Mouse (Mus musculus) monocyte, adult 5-6 weeks (primary cell): ENCODE results near the gene Daxx. TPM values are rescaled to one million over a fixed set of nuclear protein-coding genes. Genes with fewer than 3 reads are reported as not detected.
"Not testable (repeated sequence)": the region's sequence is repeated elsewhere in the genome, so short reads cannot be mapped to it uniquely, and the experiment has no call there.

Experiments used
- ATAC-seq: fragments of 153-309, 156-312 bp; replicated peaks from 2 replicates; pipeline ENCODE4 v1.8.0; 2017; ENCODE audit warnings: mild to moderate bottlenecking; ENCODE audit not compliant: low TSS enrichment, insufficient number of reproducible peaks, severe bottlenecking, poor library complexity, low FRiP score
- total RNA-seq: library from RNA; stranded (forward); fragments of 200-1000, 200-491, 200-594 nt; gene quantifications from 3 replicates; pipeline ENCODE4 v1.2.3, GENCODE M21; 2017

Gene Daxx
- total RNA-seq, 1 experiment from 2014 or later = 72.8 TPM

DNA sequence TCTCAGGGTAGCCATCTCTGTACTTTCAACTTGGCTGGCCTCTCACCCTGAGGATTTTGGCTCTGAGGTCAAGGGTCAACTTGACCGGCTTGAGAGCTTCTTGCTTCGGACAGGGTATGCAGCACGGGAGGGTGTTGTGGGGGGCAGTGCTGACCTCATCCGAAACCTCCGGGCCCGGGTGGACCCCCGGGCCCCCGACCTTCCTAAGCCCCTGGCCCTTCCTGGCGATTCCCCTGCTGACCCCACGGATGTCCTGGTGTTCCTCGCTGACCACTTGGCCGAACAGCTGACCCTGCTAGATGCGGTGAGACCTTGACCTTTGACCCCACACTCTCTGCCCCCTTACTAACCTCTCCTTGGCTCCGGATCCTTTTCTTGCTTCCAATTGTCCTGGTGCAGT lies 23.2 kb downstream of the Daxx start:
- ATAC-seq = no peak

DNA sequence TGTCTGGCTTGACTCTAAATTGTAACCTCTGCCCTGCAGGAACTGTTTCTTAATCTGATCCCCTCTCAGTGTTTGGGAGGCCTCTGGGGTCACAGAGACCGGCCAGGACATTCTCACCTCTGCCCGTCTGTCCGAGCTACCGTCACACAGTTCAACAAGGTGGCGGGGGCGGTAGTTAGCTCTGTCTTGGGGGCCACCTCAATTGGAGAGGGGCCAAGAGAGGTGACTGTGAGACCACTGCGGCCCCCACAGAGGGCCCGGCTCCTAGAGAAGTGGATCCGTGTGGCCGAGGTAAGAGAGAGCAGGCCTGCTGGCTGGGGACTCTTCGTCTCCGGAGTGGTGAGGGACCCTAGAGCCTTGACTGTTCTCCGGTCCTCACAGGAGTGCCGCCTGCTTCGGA lies 23.8 kb downstream of the Daxx start:
- no peak for ATAC-seq

DNA sequence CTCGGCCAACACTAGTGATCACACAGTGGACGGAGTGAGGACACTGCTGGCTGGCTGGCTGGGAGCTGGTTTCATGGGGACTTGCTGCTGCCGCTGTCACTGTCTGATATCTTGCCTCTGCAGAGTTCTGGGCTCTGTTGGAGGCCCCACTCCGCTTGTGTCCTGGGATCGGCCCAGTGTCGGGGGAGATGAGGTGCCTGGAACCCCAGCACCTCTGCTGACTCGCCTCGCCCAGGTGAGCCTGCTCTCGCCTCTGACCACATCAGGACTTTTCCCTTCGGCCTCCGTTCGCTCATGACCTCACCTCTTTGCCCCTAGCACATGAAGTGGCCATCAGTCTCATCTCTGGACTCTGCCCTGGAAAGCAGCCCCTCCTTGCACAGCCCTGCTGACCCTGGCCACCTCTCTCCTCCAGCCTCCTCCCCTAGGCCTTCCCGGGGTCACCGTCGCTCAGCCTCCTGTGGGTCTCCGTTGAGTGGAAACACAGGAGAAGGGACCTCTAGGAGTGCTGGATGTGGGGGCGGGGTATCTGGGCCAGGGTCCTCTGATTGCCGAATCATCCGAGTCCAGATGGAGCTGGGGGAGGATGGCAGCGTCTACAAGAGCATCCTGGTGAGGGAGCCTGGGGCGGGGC lies 26.3 kb downstream of the Daxx start:
- ATAC-seq = no peak

- no peak for ATAC-seq
Measured at GRCm38 (mm10) chr17:33936993-33937392, 27.8 kb downstream of the Daxx start.

DNA sequence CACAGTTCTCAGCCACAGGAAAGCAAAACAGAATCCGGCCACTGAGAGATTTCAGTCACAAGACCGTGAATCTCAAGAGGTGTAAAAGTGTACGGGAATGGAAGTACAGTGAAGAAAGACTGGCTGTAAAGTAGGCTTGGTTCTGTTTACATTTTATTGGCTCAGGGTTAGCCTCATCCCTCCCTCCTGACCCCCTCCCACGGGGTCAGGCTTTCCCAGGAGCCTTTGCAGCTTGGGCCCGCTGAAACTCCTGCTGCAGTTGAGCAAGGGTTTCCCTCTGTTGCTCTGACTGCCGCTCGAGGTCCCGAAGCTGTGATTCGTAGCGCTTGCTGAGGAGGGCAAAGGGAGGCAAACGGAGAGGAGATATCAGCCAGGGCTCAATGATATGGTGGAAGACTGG lies 29.6 kb downstream of the Daxx start:
- ATAC-seq = no peak

GRCm38 (mm10) chr17:33940206-33940805 lies 31.1 kb downstream of the Daxx start, which contains the start of the genes Pfdn6 and Wdr46:
Gene Pfdn6 (minus strand): TSS chr17:33940343.
Gene Wdr46 (plus strand): TSS chr17:33940660.
- peak; percentile 81 for ATAC-seq

DNA sequence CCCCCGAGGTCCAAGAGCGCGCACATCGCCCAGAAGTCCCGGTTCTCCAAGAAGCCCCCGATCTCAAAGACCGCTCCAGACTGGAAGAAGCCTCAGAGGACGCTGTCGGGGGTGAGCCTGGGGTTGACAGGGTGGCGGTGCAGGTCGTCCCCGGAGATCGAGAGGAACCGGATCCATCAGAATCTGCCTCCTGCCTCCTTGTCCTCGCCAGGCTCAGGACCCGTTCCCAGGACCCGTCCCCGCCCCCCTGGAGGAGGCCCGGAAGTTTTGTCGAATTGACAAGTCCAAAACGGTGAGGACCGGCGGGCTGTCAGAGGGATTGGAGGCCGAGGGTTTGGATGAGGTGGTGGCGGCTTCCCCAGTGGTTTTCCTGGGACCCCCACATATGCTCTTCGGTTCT lies 31.8 kb downstream of the Daxx start:
- ATAC-seq = no peak

- no peak for ATAC-seq
Measured at GRCm38 (mm10) chr17:33941381-33941780, 32.2 kb downstream of the Daxx start.

DNA sequence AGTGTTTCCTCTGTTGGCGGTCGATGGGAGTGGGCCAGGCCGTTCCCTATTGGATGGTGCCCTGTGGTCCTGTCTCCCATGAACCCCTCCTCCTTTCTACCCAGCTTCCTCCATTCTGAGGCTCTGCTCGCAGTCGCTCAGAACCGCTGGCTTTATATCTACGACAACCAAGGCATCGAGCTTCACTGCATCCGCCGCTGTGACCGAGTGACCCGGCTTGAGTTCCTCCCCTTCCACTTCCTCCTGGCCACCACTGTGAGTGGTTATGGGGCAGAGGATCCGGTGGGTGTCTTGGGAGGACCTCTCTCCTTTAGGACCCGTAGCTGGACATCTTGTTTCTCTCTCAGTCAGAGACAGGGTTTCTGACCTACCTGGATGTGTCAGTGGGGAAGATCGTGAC lies 34.2 kb downstream of the Daxx start:
- ATAC-seq = no peak

DNA sequence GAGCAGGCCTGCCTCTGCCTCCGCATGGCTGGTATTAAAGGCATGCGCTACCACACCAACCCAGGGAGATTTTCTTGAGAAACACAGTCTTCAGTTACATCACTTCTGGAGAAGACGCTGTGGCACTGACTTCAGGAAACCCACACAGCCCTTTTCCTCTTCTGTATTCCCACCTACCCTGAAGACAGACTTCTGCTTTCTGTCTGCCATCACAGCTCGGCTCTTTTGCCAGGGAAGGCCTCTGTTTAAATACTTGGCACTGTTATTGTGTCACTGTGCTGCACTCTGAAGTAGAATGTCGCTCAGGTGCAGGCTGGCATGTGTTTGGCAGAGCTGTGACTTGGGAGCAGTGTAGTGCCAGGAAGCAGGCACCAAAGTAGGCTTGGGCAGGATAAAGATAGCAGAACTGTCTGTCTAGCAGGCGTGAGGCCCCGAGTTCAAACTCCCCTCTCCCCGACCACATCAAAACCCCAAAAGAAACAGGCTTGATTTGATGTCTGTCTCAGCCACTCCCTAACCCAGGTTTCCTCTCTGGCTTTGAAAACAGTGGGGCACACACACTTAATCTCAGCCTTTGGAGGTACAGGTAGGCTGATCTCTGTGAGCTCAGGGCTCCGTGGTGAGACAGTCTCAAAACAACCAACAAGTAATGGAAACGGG lies 38.3 kb downstream of the Daxx start:
- no peak for ATAC-seq

DNA sequence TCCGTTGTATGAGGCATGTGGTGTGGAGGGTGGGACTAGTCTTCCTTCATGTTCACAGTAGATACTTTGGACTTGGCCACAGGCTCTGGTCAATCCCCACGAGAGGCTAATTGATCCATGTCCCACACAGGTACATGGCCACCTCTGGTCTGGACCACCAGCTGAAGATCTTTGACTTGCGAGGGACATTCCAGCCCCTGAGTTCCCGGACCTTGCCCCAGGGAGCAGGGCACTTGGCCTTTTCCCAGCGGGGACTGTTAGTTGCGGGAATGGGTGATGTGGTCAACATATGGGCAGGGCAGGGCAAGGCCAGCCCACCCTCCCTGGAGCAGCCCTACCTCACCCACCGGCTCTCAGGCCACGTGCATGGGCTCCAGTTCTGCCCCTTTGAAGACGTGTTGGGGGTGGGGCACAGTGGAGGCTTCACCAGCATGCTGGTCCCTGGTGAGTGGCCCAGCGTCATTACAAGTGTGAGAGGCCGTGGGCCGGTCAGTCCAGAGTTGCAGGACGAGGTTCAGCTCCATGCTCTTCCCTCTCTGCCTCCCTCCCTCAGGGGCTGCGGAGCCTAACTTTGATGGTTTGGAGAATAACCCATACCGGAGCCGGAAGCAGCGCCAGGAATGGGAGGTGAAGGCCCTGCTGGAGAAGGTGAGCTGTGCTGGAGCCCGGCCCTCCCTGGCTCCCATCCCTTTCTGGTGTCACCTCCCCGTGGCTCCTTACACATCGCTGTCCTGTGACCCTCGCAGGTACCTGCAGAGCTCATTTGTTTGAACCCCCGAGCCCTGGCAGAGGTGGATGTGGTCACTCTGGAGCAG lies 39.1 kb downstream of the Daxx start:
- no peak for ATAC-seq

DNA sequence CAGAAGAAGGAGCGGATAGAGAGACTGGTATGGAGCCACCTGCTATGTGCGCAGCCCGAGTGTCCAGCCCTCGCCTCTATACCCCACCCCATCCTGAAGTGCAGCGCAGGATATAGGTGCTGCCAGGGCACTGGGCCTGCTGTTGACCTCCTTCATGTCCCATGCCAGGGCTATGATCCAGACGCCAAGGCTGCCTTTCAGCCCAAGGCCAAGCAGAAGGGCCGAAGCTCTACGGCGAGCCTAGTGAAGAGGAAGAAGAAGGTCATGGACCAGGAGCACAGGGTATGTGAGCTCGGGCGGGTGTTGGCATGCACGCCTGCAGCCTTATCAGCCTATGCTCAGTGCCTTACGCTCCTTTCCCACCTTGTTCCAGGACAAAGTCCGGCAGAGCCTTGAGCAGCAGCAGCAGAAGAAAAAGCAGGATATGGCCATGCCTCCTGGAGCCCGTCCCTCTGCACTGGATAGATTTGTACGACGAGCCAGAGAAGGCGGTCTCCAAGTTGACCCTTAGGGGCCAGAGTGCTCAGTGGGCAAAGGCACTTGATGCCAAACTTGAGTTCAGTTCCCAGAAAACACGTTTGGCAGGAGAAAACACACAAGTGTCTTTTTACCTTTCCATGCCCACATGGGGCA lies 39.8 kb downstream of the Daxx start:
- no peak for ATAC-seq

DNA sequence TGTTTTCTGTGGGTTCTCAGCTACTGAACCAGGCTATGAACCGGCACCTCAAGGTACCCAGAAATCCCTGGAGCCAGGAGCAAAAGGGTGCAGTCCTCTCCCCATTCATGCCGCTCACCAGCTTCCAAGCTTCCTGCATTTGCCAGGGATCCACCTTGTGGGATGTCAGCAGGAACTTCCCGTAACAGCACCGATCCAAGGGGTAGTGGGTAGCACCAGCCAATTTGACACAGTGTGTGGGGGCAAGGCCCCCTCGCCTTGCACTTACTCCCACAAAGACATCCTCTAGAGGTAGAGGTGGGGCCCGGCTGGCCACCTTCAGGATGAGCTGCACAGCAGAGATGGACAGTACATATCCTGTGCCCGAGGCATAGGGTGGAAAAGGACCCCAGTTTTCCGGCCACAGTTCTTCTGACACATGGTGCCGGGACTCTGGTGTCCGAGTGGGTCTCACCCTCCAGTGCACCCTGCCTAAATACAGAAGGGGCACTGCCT lies 41.0 kb downstream of the Daxx start:
- ATAC-seq = no peak

- ATAC-seq = peak; percentile 59
Measured at GRCm38 (mm10) chr17:33951021-33951946, 42.1 kb downstream of the Daxx start, which contains the start of gene B3galt4. Gene B3galt4 (minus strand): TSS chr17:33951488.

- ATAC-seq = not testable (repeated sequence)
Measured at GRCm38 (mm10) chr17:33952015-33952414, 42.8 kb downstream of the Daxx start.

GRCm38 (mm10) chr17:33952879-33953278 lies 43.7 kb downstream of the Daxx start:
- ATAC-seq = no peak

GRCm38 (mm10) chr17:33953310-33953709 lies 44.1 kb downstream of the Daxx start:
- ATAC-seq = no peak
